Mouse (Mus musculus): ENCODE results near the gene Cops9. TPM values are rescaled to one million over a fixed set of nuclear protein-coding genes. Genes with fewer than 3 reads are reported as not detected.

The Cops9 gene
- polyA plus RNA-seq, 1 experiment: 280 TPM

GRCm38 (mm10) chr1:92638181-92638580, 3.6 kb downstream of the Cops9 start:
- no peak for DNase-seq
- Histone ChIP-seq H3K27ac (ENCODE audit: insufficient read depth, low read depth, low read length) (no peak overlapping the region), H3K27me3 (replicated peaks; ENCODE audit: control insufficient read depth, insufficient read depth, low read length) (no peaks in the 10 kb centered on the region), H3K4me1 (ENCODE audit: control insufficient read depth, insufficient read depth, low read length) (peaks cover 9% of the 10 kb centered on the region; the same call in 1 of the 2 replicates), H3K4me3 (ENCODE audit: insufficient read depth, low read depth, low read length) (no peak overlapping the region), H3K36me3 (ENCODE audit: control insufficient read depth, insufficient read depth, low read length) (no peaks in the 10 kb centered on the region)
- 88% methylated on average over 3 of the region's 3 CpGs for WGBS
- no peak for TF ChIP-seq POLR2A (IDR thresholded peaks at IDR 0.05; ENCODE audit: low read depth, low read length)
- TF ChIP-seq CTCF (conservative IDR thresholded peaks at IDR 0.05; ENCODE audit: insufficient read depth, insufficient read length, low read depth, low read length): no peak

DNA sequence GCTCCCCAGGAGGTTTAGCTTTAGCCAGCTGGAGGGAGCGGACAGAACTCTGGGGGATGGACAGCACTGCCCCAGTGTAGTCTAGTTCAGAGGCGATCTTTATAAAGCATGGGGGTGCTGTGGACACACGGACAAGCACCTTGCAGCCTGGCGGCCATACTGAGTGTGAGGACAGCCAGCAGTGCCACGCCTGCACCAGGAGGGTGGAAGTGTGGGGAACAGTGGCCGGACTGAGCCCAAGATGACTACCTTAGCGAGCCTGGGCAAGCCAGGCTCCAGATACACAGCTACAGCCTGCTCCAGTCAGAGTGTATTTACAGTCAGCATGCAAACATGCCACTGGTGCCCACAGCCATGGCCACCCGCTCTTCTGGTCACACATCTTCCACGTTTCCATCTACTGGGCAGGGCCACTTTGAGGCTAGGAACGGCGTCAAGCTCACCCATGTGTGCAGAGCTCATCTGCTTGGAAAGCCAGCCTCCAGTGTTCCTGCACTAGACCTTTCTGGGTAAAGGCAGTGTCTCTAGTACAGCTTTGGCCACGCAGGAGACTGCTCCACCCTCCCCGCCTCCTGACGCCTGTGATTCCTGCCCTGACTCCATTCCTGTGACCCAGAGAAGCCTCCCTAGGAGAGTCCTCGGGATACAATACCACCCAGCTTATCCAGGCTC, 4.1 kb downstream of the Cops9 start:
- Histone ChIP-seq H3K4me1 (ENCODE audit: control insufficient read depth, insufficient read depth, low read length) (peaks cover 9% of the 10 kb centered on the region; the same call in 1 of the 2 replicates), H3K27ac (ENCODE audit: insufficient read depth, low read depth, low read length) (no peak overlapping the region), H3K27me3 (replicated peaks; ENCODE audit: control insufficient read depth, insufficient read depth, low read length) (no peaks in the 10 kb centered on the region), H3K4me3 (ENCODE audit: insufficient read depth, low read depth, low read length) (no peak overlapping the region), H3K36me3 (ENCODE audit: control insufficient read depth, insufficient read depth, low read length) (no peaks in the 10 kb centered on the region)
- DNase-seq: no peak
- 90% methylated on average over 15 of the region's 15 CpGs for WGBS
- TF ChIP-seq POLR2A (IDR thresholded peaks at IDR 0.05; ENCODE audit: low read depth, low read length) (no peak), CTCF (conservative IDR thresholded peaks at IDR 0.05; ENCODE audit: insufficient read depth, insufficient read length, low read depth, low read length) (no peak)

DNA sequence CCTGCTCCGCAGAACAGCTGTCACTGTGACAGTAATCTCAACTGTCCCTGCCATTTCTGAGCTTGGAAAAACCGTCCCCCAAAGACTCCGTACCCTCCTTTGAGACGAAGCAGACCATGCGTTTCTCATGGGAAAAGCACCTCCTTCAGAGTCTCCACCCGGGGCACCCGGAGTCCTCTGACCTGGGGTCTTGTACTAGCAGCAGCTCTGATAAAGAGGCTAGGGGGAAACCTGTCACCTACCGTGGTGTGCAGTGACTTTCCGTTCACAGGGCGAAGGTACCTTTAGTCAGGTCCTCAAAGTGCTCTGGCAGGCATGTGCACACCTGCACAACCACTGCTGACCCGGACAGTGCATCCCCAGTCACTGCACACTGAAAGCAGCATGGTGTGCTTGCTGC, 5.1 kb downstream of the Cops9 start:
- Histone ChIP-seq H3K4me3 (ENCODE audit: insufficient read depth, low read depth, low read length) (no peak overlapping the region), H3K27ac (ENCODE audit: insufficient read depth, low read depth, low read length) (no peak overlapping the region), H3K36me3 (ENCODE audit: control insufficient read depth, insufficient read depth, low read length) (no peaks in the 10 kb centered on the region), H3K4me1 (ENCODE audit: control insufficient read depth, insufficient read depth, low read length) (peaks cover 5% of the 10 kb centered on the region; the same call in 1 of the 2 replicates), H3K27me3 (replicated peaks; ENCODE audit: control insufficient read depth, insufficient read depth, low read length) (no peaks in the 10 kb centered on the region)
- DNase-seq: no peak
- TF ChIP-seq CTCF (conservative IDR thresholded peaks at IDR 0.05; ENCODE audit: insufficient read depth, insufficient read length, low read depth, low read length) (no peak), POLR2A (IDR thresholded peaks at IDR 0.05; ENCODE audit: low read depth, low read length) (no peak)
- 93% methylated on average over 11 of the region's 11 CpGs for WGBS

DNA sequence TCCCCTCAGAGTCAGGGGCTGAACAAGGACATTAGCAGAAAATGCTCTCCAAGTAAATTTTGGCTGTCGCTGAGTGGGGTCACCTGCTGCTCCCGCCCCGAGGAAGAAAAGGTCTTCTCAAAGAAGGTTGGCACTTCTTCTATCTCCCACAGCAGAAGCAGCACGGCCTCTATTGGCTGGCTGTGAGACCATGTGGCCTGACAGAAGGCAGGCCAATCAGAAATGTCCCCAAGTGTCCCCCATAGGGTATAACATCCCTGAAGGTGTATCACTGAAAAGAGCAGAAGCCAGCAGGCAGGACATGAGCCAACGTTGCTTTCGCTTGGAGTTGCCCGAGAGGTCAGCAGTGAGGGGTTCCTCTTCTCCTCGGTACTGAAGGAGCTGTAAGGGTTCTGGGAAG, 5.8 kb downstream of the Cops9 start:
- H3K27ac ChIP-seq (ENCODE audit: insufficient read depth, low read depth, low read length): no peak overlapping the region
- DNase-seq: no peak
- peaks cover 5% of the 10 kb centered on the region; the same call in 1 of the 2 replicates for H3K4me1 ChIP-seq (ENCODE audit: control insufficient read depth, insufficient read depth, low read length)
- no peak overlapping the region for H3K4me3 ChIP-seq (ENCODE audit: insufficient read depth, low read depth, low read length)
- 87% methylated on average over 8 of the region's 8 CpGs for WGBS
- no peaks in the 10 kb centered on the region for H3K27me3 ChIP-seq (replicated peaks; ENCODE audit: control insufficient read depth, insufficient read depth, low read length)
- no peaks in the 10 kb centered on the region for H3K36me3 ChIP-seq (ENCODE audit: control insufficient read depth, insufficient read depth, low read length)
- no peak for TF ChIP-seq POLR2A (IDR thresholded peaks at IDR 0.05; ENCODE audit: low read depth, low read length)

GRCm38 (mm10) chr1:92634976-92635599, 6.7 kb downstream of the Cops9 start:
- TF ChIP-seq POLR2A (IDR thresholded peaks at IDR 0.05; ENCODE audit: low read depth, low read length): no peak
- no peak for TF ChIP-seq CTCF (conservative IDR thresholded peaks at IDR 0.05; ENCODE audit: insufficient read depth, insufficient read length, low read depth, low read length)
- no peak for DNase-seq
- WGBS: 87% methylated on average over 4 of the region's 4 CpGs

GRCm38 (mm10) chr1:92634569-92634968, 7.2 kb downstream of the Cops9 start:
- TF ChIP-seq POLR2A (IDR thresholded peaks at IDR 0.05; ENCODE audit: low read depth, low read length) (no peak), CTCF (conservative IDR thresholded peaks at IDR 0.05; ENCODE audit: insufficient read depth, insufficient read length, low read depth, low read length) (no peak)
- no peak for DNase-seq
- Histone ChIP-seq H3K36me3 (ENCODE audit: control insufficient read depth, insufficient read depth, low read length) (no peaks in the 10 kb centered on the region), H3K4me3 (ENCODE audit: insufficient read depth, low read depth, low read length) (no peak overlapping the region), H3K4me1 (ENCODE audit: control insufficient read depth, insufficient read depth, low read length) (no peaks in the 10 kb centered on the region), H3K27me3 (replicated peaks; ENCODE audit: control insufficient read depth, insufficient read depth, low read length) (no peaks in the 10 kb centered on the region), H3K27ac (ENCODE audit: insufficient read depth, low read depth, low read length) (no peak overlapping the region)
- WGBS: 87% methylated on average over 1 of the region's 1 CpGs

More at GRCm38 (mm10) chr1:92634976-92635599, 6.7 kb downstream of the Cops9 start:
- Histone ChIP-seq H3K4me1 (ENCODE audit: control insufficient read depth, insufficient read depth, low read length) (no peaks in the 10 kb centered on the region), H3K36me3 (ENCODE audit: control insufficient read depth, insufficient read depth, low read length) (no peaks in the 10 kb centered on the region), H3K4me3 (ENCODE audit: insufficient read depth, low read depth, low read length) (no peak overlapping the region), H3K27ac (ENCODE audit: insufficient read depth, low read depth, low read length) (no peak overlapping the region), H3K27me3 (replicated peaks; ENCODE audit: control insufficient read depth, insufficient read depth, low read length) (no peaks in the 10 kb centered on the region)

DNA sequence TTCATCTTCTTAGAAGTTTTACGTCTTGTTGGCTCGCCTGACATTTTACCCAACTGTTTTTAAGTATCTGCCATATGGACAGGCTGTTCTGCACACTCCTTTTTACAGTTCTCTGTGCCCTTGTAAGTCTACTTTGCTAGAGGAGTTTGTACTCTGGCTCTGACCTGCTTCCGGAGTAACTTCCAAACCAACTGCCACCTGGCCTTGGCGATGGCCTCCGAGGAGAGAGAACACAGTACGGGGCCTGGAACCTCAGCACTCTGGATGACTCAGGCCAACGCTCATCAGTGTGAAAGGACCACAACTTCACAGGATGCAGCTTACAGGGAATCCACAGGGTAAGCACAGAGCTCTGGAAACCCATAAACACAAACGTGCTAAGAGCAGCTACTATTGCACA, 8.1 kb downstream of the Cops9 start:
- Histone ChIP-seq H3K4me1 (ENCODE audit: control insufficient read depth, insufficient read depth, low read length) (no peaks in the 10 kb centered on the region), H3K27ac (ENCODE audit: insufficient read depth, low read depth, low read length) (no peak overlapping the region), H3K27me3 (replicated peaks; ENCODE audit: control insufficient read depth, insufficient read depth, low read length) (no peaks in the 10 kb centered on the region), H3K4me3 (ENCODE audit: insufficient read depth, low read depth, low read length) (no peak overlapping the region), H3K36me3 (ENCODE audit: control insufficient read depth, insufficient read depth, low read length) (no peaks in the 10 kb centered on the region)
- 81% methylated on average over 8 of the region's 8 CpGs for WGBS
- DNase-seq: no peak
- TF ChIP-seq POLR2A (IDR thresholded peaks at IDR 0.05; ENCODE audit: low read depth, low read length) (no peak), CTCF (conservative IDR thresholded peaks at IDR 0.05; ENCODE audit: insufficient read depth, insufficient read length, low read depth, low read length) (no peak)

Measured in kidney, adult 2 months (tissue).